ENCODE assay signal across 8 mouse cellular contexts in the genomic region with DNA sequence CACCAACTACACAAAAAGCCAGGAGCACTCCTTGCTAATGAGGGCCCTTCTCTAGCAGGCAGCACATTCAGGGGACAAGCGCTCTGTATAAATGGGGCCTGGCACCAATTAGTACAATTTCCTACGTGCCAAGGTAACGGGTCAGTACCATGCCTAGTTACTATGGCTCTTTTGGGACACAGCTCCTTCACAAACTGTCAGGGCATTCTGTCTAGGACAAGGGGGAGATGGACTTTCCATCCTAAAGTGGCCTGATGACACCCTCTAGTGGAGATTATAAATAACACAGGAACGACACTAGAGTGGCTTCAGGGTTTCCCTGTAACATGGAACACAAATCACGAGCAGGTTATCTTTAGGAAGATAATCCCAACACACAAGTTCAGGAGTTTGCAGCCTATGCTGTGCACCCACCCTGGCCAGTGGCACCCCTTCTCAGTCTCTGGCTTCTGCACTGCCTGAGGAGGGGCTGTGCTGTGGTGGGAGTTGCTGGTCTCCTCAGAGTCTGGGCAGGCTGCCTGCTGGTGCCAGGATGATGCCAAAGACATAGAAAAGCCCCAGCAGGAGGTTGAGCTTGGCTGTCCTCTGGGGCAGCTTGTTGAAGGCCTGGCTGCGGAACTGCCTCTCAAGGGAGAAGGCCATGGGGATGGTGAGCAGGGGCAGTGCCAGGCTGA. TPM values are rescaled to one million over a fixed set of nuclear protein-coding genes. Genes with fewer than 3 reads are reported as not detected.
DNase-seq lines count a peak whose midpoint lies in the region; ATAC-seq and TF ChIP-seq lines count a peak whose summit lies in the region.

No protein-coding gene starts in this region.

- ATAC-seq in lung, embryonic 14.5 days (ENCODE audit: insufficient read depth) = no peak
- ATAC-seq in hindbrain, postnatal 0 days = peak; percentile 89
- ATAC-seq in neural tube, embryonic 14.5 days (ENCODE audit: low read depth) = peak; percentile 72

- peak; percentile 39 for DNase-seq in lung, embryonic 14.5 days
- DNase-seq in lung, postnatal 10 days = no peak
- peak; percentile 34 to 72 for DNase-seq in cerebellum, postnatal 4 days (ENCODE audit: low spot score in 2 of 2)
- DNase-seq in hindbrain, postnatal 0 days (ENCODE audit: low spot score) = peak; percentile 82
- no peak for DNase-seq in thymus, postnatal 10 days (ENCODE audit: low spot score in 2 of 2)
- no peak for DNase-seq in urinary bladder, postnatal 4 days (ENCODE audit: low spot score in 2 of 2)
- no peak for DNase-seq in lung, adult 18-20 months

- TF ChIP-seq CTCF in lung, embryonic 14.5 days (IDR thresholded peaks at IDR 0.05; ENCODE audit: low read depth) = peak; percentile 56
- peak; percentile 88 for TF ChIP-seq CTCF in hindbrain, postnatal 0 days (IDR thresholded peaks at IDR 0.05; ENCODE audit: low read depth)

- no peaks in the 10 kb centered on the region for H3K4me1 ChIP-seq in lung, embryonic 14.5 days (ENCODE audit: insufficient read depth)
- H3K4me1 ChIP-seq in hindbrain, postnatal 0 days (ENCODE audit: insufficient read depth, low read length) = no peaks in the 10 kb centered on the region
- no peaks in the 10 kb centered on the region for H3K4me1 ChIP-seq in neural tube, embryonic 14.5 days (ENCODE audit: control insufficient read depth, insufficient read depth, low read length)

- no peaks in the 10 kb centered on the region for H3K9me3 ChIP-seq in lung, embryonic 14.5 days (ENCODE audit: low read depth, low read length)
- no peaks in the 10 kb centered on the region for H3K9me3 ChIP-seq in hindbrain, postnatal 0 days (ENCODE audit: low read length)
- H3K9me3 ChIP-seq in neural tube, embryonic 14.5 days (ENCODE audit: control insufficient read depth, low read length) = no peaks in the 10 kb centered on the region

- H3K4me3 ChIP-seq in lung, embryonic 14.5 days (ENCODE audit: low read depth, low read length) = no peak overlapping the region
- H3K4me3 ChIP-seq in hindbrain, postnatal 0 days (ENCODE audit: low read length) = no peak overlapping the region
- H3K4me3 ChIP-seq in neural tube, embryonic 14.5 days (ENCODE audit: low read depth, low read length) = no peak overlapping the region

- no peak overlapping the region for H3K27ac ChIP-seq in lung, embryonic 14.5 days (ENCODE audit: low read depth)
- H3K27ac ChIP-seq in hindbrain, postnatal 0 days = peak overlapping the region; percentile 37
- H3K27ac ChIP-seq in neural tube, embryonic 14.5 days (ENCODE audit: low read depth, low read length) = no peak overlapping the region

- H3K36me3 ChIP-seq in lung, embryonic 14.5 days (ENCODE audit: insufficient read depth) = peaks cover 10% of the 10 kb centered on the region; the same call in 1 of the 2 replicates
- no peaks in the 10 kb centered on the region; the same call in 1 of the 2 replicates for H3K36me3 ChIP-seq in hindbrain, postnatal 0 days (ENCODE audit: insufficient read depth, low read length)
- no peaks in the 10 kb centered on the region for H3K36me3 ChIP-seq in neural tube, embryonic 14.5 days (ENCODE audit: control insufficient read depth, insufficient read depth, low read length)

- no peaks in the 10 kb centered on the region for H3K27me3 ChIP-seq in lung, embryonic 14.5 days (ENCODE audit: insufficient read depth, low read length)
- no peaks in the 10 kb centered on the region for H3K27me3 ChIP-seq in hindbrain, postnatal 0 days (ENCODE audit: insufficient read depth, low read length)
- no peaks in the 10 kb centered on the region for H3K27me3 ChIP-seq in neural tube, embryonic 14.5 days (ENCODE audit: control insufficient read depth, insufficient read depth, low read length)

- 71% methylated on average over 6 of the region's 6 CpGs for WGBS in lung, embryonic 14.5 days
- WGBS in hindbrain, postnatal 0 days = 30% methylated on average over 6 of the region's 6 CpGs
- 50% methylated on average over 6 of the region's 6 CpGs for WGBS in neural tube, embryonic 14.5 days

- no peak overlapping the region for H3K4me2 ChIP-seq in lung, embryonic 14.5 days
- no peak overlapping the region for H3K4me2 ChIP-seq in hindbrain, postnatal 0 days (ENCODE audit: low read depth, low read length)
- no peak overlapping the region for H3K4me2 ChIP-seq in neural tube, embryonic 14.5 days (ENCODE audit: low read depth, low read length)

- H3K9ac ChIP-seq in lung, embryonic 14.5 days = no peak overlapping the region
- H3K9ac ChIP-seq in hindbrain, postnatal 0 days (replicated peaks; ENCODE audit: low read length) = no peak overlapping the region
- H3K9ac ChIP-seq in neural tube, embryonic 14.5 days (replicated peaks; ENCODE audit: low read depth, low read length) = no peak overlapping the region

RNA-seq across cellular contexts. Expression of gene Ubiad1, which starts 8.8 kb away (rescaled TPM):
- 18.2 and 19.2 TPM in 2 replicates for polyA plus RNA-seq in lung, embryonic 14.5 days (2014; fragmentation: Nextera tagmentation; extraction: Ambion mirVana)
- total RNA-seq in hindbrain, postnatal 0 days (2014; rRNA removed) = 22.2 and 25.8 TPM in 2 replicates
- 12.8 and 13.1 TPM in 2 replicates for polyA plus RNA-seq in hindbrain, postnatal 0 days (2015; fragmentation: Nextera tagmentation; extraction: Ambion mirVana)
- polyA plus RNA-seq in neural tube, embryonic 14.5 days (2014; fragmentation: Nextera tagmentation; extraction: Ambion mirVana) = 13.3 and 13.4 TPM in 2 replicates

RNA-seq across cellular contexts. Expression of gene Mtor, which starts 12.6 kb away (rescaled TPM):
- polyA plus RNA-seq in lung, embryonic 14.5 days (2014; fragmentation: Nextera tagmentation; extraction: Ambion mirVana) = 21.3 and 23.5 TPM in 2 replicates
- 56.0 and 58.2 TPM in 2 replicates for total RNA-seq in hindbrain, postnatal 0 days (2014; rRNA removed)
- 29.2 and 29.9 TPM in 2 replicates for polyA plus RNA-seq in hindbrain, postnatal 0 days (2015; fragmentation: Nextera tagmentation; extraction: Ambion mirVana)
- polyA plus RNA-seq in neural tube, embryonic 14.5 days (2014; fragmentation: Nextera tagmentation; extraction: Ambion mirVana) = 33.0 and 33.7 TPM in 2 replicates

Comparison
In these comparisons a context has a peak if more than half of its experiments do, and no peak if none do; other contexts are left out.
1. DNase-seq: peak in lung, embryonic 14.5 days (single experiment), cerebellum, postnatal 4 days (2 of 2) and hindbrain, postnatal 0 days (single experiment); none in lung, postnatal 10 days (single experiment), thymus, postnatal 10 days (0 of 2), urinary bladder, postnatal 4 days (0 of 2) and lung, adult 18-20 months (0 of 2).